Mouse (Mus musculus) R1 (cell line): ENCODE data around the gene Psmd12.

Source experiments
- DNase-seq: peaks from one replicate; pipeline ENCODE4 v3.0.0-alpha.2; 2018; ENCODE audit warnings: low read depth, low spot score

Gene Psmd12

GRCm38 (mm10) chr11:107510362-107511269, 31.3 kb downstream of the Psmd12 start:
- DNase-seq: peak; percentile 78

- peak; percentile 81 for DNase-seq
Observed at GRCm38 (mm10) chr11:107511954-107512353, 32.7 kb downstream of the Psmd12 start.

- no peak for DNase-seq
Observed at GRCm38 (mm10) chr11:107513047-107513446, 33.8 kb downstream of the Psmd12 start.

GRCm38 (mm10) chr11:107516387-107516786, 37.1 kb downstream of the Psmd12 start:
- peak; percentile 69 for DNase-seq

GRCm38 (mm10) chr11:107518645-107519429, 39.6 kb downstream of the Psmd12 start:
- DNase-seq: no peak

- DNase-seq: no peak
Observed at GRCm38 (mm10) chr11:107521153-107521552, 41.9 kb downstream of the Psmd12 start.

- no peak for DNase-seq
Observed at GRCm38 (mm10) chr11:107524966-107525365, 45.7 kb downstream of the Psmd12 start.

GRCm38 (mm10) chr11:107527632-107528031, 48.3 kb downstream of the Psmd12 start:
- DNase-seq: peak; percentile 64

- peak; percentile 52 for DNase-seq
Observed at GRCm38 (mm10) chr11:107529320-107529719, 50.0 kb downstream of the Psmd12 start.

- DNase-seq: peak; percentile 55
Observed at GRCm38 (mm10) chr11:107531445-107531844, 52.2 kb downstream of the Psmd12 start.

GRCm38 (mm10) chr11:107532271-107532670, 53.0 kb downstream of the Psmd12 start:
- DNase-seq: peak; percentile 85

- peak; percentile 91 for DNase-seq
Observed at GRCm38 (mm10) chr11:107538994-107539393, 59.7 kb downstream of the Psmd12 start.

- peak; percentile 59 for DNase-seq
Observed at GRCm38 (mm10) chr11:107540339-107540738, 61.1 kb downstream of the Psmd12 start.

- DNase-seq: peak; percentile 76
Observed at GRCm38 (mm10) chr11:107545747-107546476, 66.6 kb downstream of the Psmd12 start.

GRCm38 (mm10) chr11:107546667-107547301, 67.5 kb downstream of the Psmd12 start:
- peak; percentile 90 for DNase-seq

GRCm38 (mm10) chr11:107547351-107548203, 68.3 kb downstream of the Psmd12 start, which contains the start of gene Helz:
Helz (plus strand) TSS chr11:107547930.
- DNase-seq: peak; percentile 94

GRCm38 (mm10) chr11:107548204-107548975, 69.1 kb downstream of the Psmd12 start:
- peak; percentile 49 for DNase-seq
